Mouse (Mus musculus) CH12.LX (cell line): ENCODE results near the gene H2al1e.

Experiments used
- POLR2A ChIP-seq: IDR thresholded peaks from 2 replicates; pipeline ENCODE4 v1.6.1; 2011; ENCODE audit warnings: low read depth, mild to moderate bottlenecking, improper control_type of control experiment, low read length
- USF1 ChIP-seq: IDR thresholded peaks from 2 replicates; pipeline ENCODE4 v1.6.1; 2014; ENCODE audit warnings: low read depth, mild to moderate bottlenecking, inconsistent platforms, low read length, improper control_type of control experiment

DNA sequence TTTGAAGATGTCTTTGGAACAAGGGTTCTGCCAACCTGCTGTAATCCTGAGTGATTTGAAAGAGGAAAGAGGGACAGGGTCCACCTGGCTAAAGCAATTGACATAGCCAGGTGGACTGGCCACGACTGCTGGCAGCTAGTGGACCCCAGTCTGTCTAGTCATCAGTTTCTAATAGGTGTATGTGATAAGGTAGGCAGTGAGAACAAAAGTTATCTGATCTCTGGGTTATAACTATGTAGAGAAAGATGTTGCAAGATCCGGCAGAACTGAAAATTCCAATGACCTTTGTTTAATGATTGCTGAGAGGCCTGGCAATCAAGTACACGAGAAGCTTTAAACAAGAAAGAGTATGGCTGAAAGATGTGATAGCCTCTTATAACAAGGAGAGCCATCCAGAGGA lies 38.5 kb upstream of the H2al1e start:
- no peak for TF ChIP-seq POLR2A
- no peak for TF ChIP-seq USF1
